Mouse (Mus musculus) cortical plate, adult 2 months (tissue): ENCODE data around the gene Rrp15. TPM values are rescaled to one million over a fixed set of nuclear protein-coding genes. Genes with fewer than 3 reads are reported as not detected.

Source experiments
- H3K27ac ChIP-seq: fragments of 200-500 bp; 2 replicates; pipeline ENCODE4 v1.5.1; 2012; ENCODE audit warnings: low read length, control low read depth, inconsistent platforms; ENCODE audit not compliant: insufficient read depth
- H3K4me1 ChIP-seq: fragments of 200-500 bp; 2 replicates; pipeline ENCODE4 v1.6.1; 2011; ENCODE audit warnings: low read length; ENCODE audit not compliant: control insufficient read depth, insufficient read depth
- H3K4me3 ChIP-seq: fragments of 200-500 bp; 2 replicates; pipeline ENCODE4 v1.5.1; 2011; ENCODE audit warnings: mild to moderate bottlenecking, low read length, control low read depth; ENCODE audit not compliant: insufficient read depth
- CTCF ChIP-seq: fragments of 200-500 bp; IDR thresholded peaks from 2 replicates; pipeline ENCODE4 v1.5.1; 2011; ENCODE audit warnings: mild to moderate bottlenecking, control low read depth, low read length; ENCODE audit not compliant: insufficient read depth; ENCODE audit errors: extremely low read depth
- POLR2A ChIP-seq: fragments of 200-500 bp; IDR thresholded peaks from 2 replicates; pipeline ENCODE4 v1.6.1; 2011; ENCODE audit warnings: mild to moderate bottlenecking, low read length, control low read depth; ENCODE audit not compliant: insufficient read depth; ENCODE audit errors: extremely low read depth
- polyA plus RNA-seq: library from polyadenylated mRNA; depleted of rRNA; stranded (reverse); fragments of >200 nt; gene quantifications from 2 replicates; pipeline ENCODE4 v1.2.3, GENCODE M21; 2012

Gene Rrp15
- polyA plus RNA-seq, 1 experiment = 10.8 TPM

DNA sequence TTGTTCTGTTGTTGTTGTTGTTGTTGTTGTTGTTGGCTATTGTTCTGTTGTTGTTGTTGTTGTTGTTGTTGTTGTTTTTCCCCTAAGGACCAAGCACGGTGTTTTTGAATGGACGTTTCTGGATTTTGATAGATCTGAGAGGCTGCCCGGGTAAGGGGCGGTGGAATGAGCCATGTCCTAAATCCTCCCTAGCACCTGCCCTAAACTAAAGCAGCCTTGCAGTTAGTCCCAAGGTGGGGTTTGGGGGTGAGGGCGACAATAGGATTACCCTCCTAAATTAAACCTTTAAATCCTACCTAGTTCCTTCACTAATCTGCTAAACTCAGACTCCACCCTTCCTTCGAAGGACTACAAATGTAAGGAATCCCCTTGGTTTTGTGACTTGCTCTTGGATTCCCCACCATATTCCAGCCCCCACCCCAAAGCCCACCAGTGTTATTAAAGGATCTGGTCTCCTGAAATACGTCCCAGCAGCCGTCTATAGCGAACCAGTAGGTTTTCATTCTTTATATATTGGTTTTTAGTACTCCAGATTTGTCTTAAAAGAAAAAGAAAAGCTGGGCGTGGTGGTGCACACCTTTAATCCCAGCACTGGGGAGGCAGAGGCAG, 621 bp upstream of the Rrp15 start:
- Histone ChIP-seq H3K4me3 (peak overlapping the region; percentile 72), H3K4me1 (peaks cover 4% of the 10 kb centered on the region; the same call in 1 of the 2 replicates), H3K27ac (no peak overlapping the region; the same call in 1 of the 2 replicates)
- TF ChIP-seq CTCF (no peak), POLR2A (no peak)

DNA sequence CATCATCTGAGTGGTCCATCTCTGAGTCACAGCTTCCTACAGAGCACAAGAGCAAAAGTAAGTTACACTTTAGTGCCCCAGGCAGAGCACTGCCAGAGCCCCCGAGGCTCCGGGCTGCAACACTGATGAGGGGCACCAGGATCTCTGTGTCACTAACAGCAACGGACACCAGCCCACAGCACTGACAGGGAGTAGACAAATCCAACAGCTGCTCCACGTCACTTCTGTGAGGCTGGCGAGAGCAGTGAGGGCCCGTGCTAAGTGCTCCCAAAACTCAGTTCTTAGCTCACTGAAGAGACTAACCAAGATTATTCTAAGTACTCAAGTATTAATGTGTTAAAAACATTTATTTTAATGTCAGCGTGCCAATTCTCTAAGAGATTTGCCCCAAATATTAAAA, 9.3 kb downstream of the Rrp15 start:
- Histone ChIP-seq H3K4me3 (no peak overlapping the region), H3K4me1 (no peaks in the 10 kb centered on the region; the same call in 1 of the 2 replicates), H3K27ac (no peak overlapping the region)
- TF ChIP-seq CTCF (no peak), POLR2A (no peak)

DNA sequence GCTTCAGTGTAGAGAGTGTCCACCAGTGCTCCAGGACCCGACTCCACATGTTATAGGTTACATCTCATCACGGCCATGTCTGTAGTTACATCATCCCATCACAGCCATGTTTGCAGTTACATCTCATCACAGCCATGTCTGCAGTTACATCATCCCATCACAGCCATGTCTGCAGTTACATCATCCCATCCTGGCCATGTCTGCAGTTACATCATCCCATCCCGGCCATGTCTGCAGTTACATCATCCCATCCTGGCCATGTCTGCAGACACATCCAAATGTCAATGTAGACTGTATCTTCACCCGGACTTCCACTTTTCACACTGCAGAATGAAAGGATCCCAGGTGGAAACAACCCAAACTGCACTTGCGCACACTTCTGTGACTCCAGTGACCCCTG, 13.6 kb downstream of the Rrp15 start:
- H3K4me1 ChIP-seq = no peaks in the 10 kb centered on the region
- H3K27ac ChIP-seq = no peak overlapping the region
- no peak overlapping the region for H3K4me3 ChIP-seq
- TF ChIP-seq CTCF (no peak), POLR2A (no peak)

DNA sequence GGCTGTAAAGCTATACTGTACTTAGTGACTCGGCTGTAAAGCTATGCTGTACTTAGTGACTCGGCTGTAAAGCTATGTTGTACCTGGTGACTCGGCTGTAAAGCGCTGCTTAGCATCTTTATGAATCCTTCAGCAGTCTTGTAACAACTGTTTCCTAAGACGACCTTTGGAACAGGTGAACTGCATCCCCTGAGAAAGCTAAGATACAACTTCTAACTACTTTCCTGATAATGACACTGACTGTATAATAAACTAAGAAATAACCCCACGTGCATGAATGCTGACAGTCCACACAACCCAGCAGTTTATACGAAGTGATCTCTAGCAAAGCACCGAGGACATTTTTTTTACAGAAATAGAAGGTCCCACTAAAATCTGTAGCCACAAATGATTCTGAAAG, 16.1 kb downstream of the Rrp15 start:
- H3K4me1 ChIP-seq = no peaks in the 10 kb centered on the region
- no peak overlapping the region for H3K4me3 ChIP-seq
- H3K27ac ChIP-seq = no peak overlapping the region
- TF ChIP-seq CTCF = no peak
- no peak for TF ChIP-seq POLR2A

- Histone ChIP-seq H3K4me1 (no peaks in the 10 kb centered on the region), H3K4me3 (no peak overlapping the region), H3K27ac (no peak overlapping the region)
- TF ChIP-seq POLR2A (no peak), CTCF (no peak)
Observed at GRCm38 (mm10) chr1:186728778-186729177, 20.4 kb downstream of the Rrp15 start.

- H3K4me1 ChIP-seq = no peaks in the 10 kb centered on the region
- H3K4me3 ChIP-seq = no peak overlapping the region
- H3K27ac ChIP-seq = no peak overlapping the region
- TF ChIP-seq CTCF = no peak
Observed at GRCm38 (mm10) chr1:186726117-186726516, 23.0 kb downstream of the Rrp15 start.

DNA sequence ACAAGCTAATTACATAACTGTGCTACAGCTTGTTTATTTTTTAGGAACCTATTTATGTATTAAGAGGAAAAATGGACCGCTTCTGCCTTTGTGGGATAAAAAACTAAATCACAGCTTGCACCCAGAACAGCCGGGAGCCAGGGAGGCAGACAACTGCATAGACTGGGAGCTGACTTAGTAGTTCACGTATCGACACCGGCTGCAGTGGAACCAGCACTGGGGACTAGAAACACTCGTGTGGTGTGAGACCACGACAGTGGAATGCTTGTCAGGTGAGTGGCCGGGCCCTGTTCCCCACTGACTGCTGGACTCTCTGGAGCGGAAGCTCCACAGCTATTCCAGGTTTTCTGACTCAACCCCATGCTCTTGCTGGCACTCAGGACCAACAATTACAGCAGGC, 26.9 kb downstream of the Rrp15 start:
- no peak overlapping the region for H3K4me3 ChIP-seq
- no peak for TF ChIP-seq POLR2A

DNA sequence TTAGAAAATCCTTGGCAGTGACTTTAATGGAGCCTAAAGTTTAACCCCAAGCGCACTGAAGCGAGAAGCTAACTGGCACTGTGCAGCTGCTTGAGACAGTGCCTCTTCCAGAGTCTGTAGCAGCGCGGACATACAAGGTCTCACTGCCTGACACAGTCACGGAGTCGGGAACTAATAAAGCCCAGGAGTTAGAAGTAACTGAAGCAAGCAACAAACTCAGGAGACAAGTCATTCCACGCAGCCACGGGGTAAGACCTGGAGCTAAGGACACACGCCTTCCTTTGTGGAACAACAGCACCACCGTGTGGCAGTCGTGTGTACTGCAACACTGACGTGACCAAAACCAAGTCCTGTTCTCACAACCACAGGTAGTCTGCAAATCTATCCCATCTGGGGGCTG, 27.3 kb downstream of the Rrp15 start:
- H3K4me1 ChIP-seq = no peaks in the 10 kb centered on the region
- no peak overlapping the region for H3K27ac ChIP-seq
- peak; percentile 100 for TF ChIP-seq CTCF
- no peak for TF ChIP-seq POLR2A

More for the DNA sequence above, 26.9 kb downstream of the Rrp15 start:
- Histone ChIP-seq H3K4me1 (no peaks in the 10 kb centered on the region), H3K27ac (no peak overlapping the region)

DNA sequence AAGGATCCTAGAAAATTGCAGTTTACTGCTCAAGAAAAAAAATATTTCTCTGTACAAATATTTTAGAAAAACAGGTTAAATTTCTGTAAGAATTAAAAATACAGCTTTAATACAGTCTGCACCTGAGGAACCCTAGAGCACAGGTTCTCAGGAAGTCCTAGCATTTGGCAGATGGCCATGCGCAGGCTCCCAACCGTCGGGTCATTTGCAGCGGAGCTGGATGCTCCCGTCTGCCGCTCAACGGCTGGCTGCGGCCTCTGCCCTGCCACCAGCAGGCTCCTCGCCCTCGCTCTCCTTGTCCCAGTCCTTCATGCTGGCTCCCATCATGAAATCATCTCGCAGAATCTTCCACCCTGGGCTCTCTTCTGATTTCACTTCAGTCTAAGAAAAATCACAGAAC, 28.0 kb downstream of the Rrp15 start:
- Histone ChIP-seq H3K4me3 (no peak overlapping the region), H3K27ac (no peak overlapping the region), H3K4me1 (no peaks in the 10 kb centered on the region)
- TF ChIP-seq CTCF (no peak), POLR2A (no peak)

More for the DNA sequence above, 27.3 kb downstream of the Rrp15 start:
- no peak overlapping the region for H3K4me3 ChIP-seq

- no peak overlapping the region for H3K4me3 ChIP-seq
- H3K4me1 ChIP-seq = no peaks in the 10 kb centered on the region
- TF ChIP-seq POLR2A (no peak), CTCF (peak; percentile 28; the same call in 1 of the 2 replicates)
- no peak overlapping the region for H3K27ac ChIP-seq
Observed at GRCm38 (mm10) chr1:186719708-186720107, 29.4 kb downstream of the Rrp15 start.

DNA sequence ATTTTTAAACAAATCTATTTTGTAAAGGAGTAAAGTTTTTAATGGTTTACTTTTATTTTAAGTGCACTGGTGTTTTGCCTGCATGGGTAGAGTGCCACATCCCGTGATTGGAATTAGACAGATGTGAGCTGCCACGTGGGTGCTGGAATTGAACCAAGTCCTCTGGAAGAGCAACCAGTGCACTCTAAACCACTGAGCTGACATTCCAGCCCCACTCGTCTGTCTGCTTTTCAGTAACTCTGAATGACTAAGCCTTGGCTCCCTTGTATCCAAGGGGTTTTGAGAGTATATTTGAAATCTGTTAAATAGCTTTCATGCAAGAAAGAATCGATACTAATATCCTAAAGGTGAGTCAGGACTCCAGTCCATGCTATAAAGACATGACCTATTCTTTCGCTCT, 30.3 kb downstream of the Rrp15 start:
- Histone ChIP-seq H3K27ac (no peak overlapping the region), H3K4me3 (no peak overlapping the region), H3K4me1 (no peaks in the 10 kb centered on the region)
- TF ChIP-seq POLR2A (no peak), CTCF (no peak)
